Mouse (Mus musculus) adrenal gland, postnatal 36 days (tissue): ENCODE data around the gene Adgb. TPM values are rescaled to one million over a fixed set of nuclear protein-coding genes. Genes with fewer than 3 reads are reported as not detected.

Experiments
- DNase-seq, 2 experiments: peaks; one replicate each; pipeline ENCODE4 v3.0.0; 2021; ENCODE audit warnings: mixed read lengths in 1 of 2
- total RNA-seq, 2 experiments: library from RNA; stranded (reverse); gene quantifications; 2 replicates each; pipeline ENCODE4 v1.2.3; 2021

The Adgb gene
- total RNA-seq, 2 experiments from 2014 or later: 0.40 to 0.76 TPM

- no peak for DNase-seq
Observed at GRCm38 (mm10) chr10:10350550-10350949, 121.6 kb downstream of the Adgb start.

GRCm38 (mm10) chr10:10343930-10344329 is 128.2 kb downstream of the Adgb start:
- no peak for DNase-seq

- DNase-seq: peak in 1 of 2 experiments; percentile 23
Observed at GRCm38 (mm10) chr10:10325560-10325959, 146.6 kb downstream of the Adgb start.

GRCm38 (mm10) chr10:10322961-10323360 is 149.2 kb downstream of the Adgb start:
- no peak for DNase-seq

- DNase-seq: peak; percentile 72 to 77
Observed at GRCm38 (mm10) chr10:10321119-10321781, 150.9 kb downstream of the Adgb start.

GRCm38 (mm10) chr10:10320364-10321083 is 151.6 kb downstream of the Adgb start:
- DNase-seq: no peak

- no peak for DNase-seq
Observed at GRCm38 (mm10) chr10:10318086-10318485, 154.0 kb downstream of the Adgb start.

- DNase-seq: peak in 1 of 2 experiments; percentile 6
Observed at GRCm38 (mm10) chr10:10315631-10316030, 156.5 kb downstream of the Adgb start.

GRCm38 (mm10) chr10:10314521-10314920 is 157.6 kb downstream of the Adgb start:
- DNase-seq: peak in 1 of 2 experiments; percentile 8

GRCm38 (mm10) chr10:10309877-10310426 is 162.2 kb downstream of the Adgb start:
- DNase-seq: no peak

GRCm38 (mm10) chr10:10309056-10309455 is 163.1 kb downstream of the Adgb start:
- DNase-seq: no peak

GRCm38 (mm10) chr10:10307384-10307783 is 164.7 kb downstream of the Adgb start:
- peak; percentile 22 to 29 for DNase-seq

- DNase-seq: peak in 1 of 2 experiments; percentile 4
Observed at GRCm38 (mm10) chr10:10304370-10304769, 167.8 kb downstream of the Adgb start.

GRCm38 (mm10) chr10:10301692-10302091 is 170.4 kb downstream of the Adgb start:
- DNase-seq: peak in 1 of 2 experiments; percentile 8

GRCm38 (mm10) chr10:10300915-10301439 is 171.1 kb downstream of the Adgb start:
- no peak for DNase-seq

- DNase-seq: no peak
Observed at GRCm38 (mm10) chr10:10299987-10300386, 172.1 kb downstream of the Adgb start.

GRCm38 (mm10) chr10:10287221-10287867 is 184.8 kb downstream of the Adgb start:
- no peak for DNase-seq

Other genes starting within 250 kb of the Adgb start
- 10 to 100 TPM in 1 of 2 experiments, 1 to 10 TPM in 1; 5.8 to 10.5 TPM for gene Rab32, start 85.9 kb upstream of the Adgb start, total RNA-seq
- not detected for gene Gm10944, start 209.0 kb upstream of the Adgb start, total RNA-seq